Mouse (Mus musculus) CD4-positive, CD25-positive, alpha-beta regulatory T cell, adult 4 months (primary cell): ENCODE measurements around the gene Bend7. TPM values are rescaled to one million over a fixed set of nuclear protein-coding genes. Genes with fewer than 3 reads are reported as not detected.

Experiments
- ATAC-seq: one replicate; pipeline ENCODE4 v1.8.0; 2017
- polyA plus RNA-seq, 2 experiments: library from polyadenylated mRNA; unstranded; fragments of 100-300 nt; shearing (Covaris generic); gene quantifications; one replicate each; pipeline ENCODE4 v1.2.1; 2017

Gene Bend7
- polyA plus RNA-seq, 2 experiments from 2014 or later: not detected

DNA sequence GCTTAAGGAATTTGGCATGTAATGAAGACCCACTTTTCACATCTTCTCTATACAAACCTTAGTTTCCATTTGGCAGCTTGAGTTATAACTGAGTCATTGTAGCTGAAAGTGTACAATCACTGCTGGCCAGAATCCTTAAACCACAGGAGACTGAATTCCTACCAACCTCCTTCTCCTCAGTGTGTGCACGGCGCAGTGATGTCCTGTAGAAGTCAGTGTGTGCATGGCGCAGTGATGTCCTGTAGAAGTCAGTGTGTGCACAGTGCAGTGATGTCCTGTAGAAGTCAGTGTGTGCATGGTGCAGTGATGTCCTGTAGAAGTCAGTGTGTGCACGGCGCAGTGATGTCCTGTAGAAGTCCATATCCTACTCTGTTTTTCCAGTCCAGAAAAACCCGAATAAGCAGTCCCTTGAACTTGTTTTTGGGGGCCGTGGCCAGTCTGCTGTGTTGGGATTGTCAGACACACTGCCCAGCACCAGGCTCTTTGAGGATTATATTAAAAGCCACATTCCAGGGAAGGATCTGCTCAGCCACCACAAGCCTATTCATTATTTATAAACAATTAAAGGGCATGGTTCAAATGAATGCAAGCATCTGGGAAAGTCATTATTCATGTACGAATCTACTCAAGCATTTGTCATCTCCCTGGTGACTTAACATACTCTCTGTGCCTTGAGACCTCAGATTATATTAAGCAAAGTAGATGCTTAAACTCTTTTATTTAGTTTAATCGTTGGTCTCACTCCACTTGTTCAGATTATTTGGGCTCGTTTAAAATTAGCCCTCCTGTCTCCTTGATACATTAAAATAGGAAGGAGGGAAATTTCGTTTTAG lies 65.4 kb downstream of the Bend7 start:
- no peak for ATAC-seq

DNA sequence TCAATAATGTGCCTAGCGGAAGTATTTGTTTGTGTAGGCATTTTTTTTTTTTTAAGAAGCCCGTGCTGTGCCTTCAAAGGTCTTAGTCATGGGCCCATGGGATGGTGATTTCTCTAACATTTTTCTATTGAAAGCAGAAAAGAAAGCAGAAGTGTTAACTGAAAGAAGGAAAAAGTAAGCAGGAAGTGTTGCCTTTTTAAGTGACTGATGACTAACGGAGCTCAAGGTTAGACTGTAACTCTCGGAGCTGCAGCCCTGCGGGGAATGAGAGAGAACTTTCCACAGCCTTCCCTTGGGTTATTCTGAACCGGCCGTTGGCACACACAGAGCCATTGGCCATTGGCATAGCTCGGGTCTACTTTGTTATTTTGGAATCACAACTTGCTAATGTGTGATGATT lies 66.4 kb downstream of the Bend7 start:
- ATAC-seq: no peak

DNA sequence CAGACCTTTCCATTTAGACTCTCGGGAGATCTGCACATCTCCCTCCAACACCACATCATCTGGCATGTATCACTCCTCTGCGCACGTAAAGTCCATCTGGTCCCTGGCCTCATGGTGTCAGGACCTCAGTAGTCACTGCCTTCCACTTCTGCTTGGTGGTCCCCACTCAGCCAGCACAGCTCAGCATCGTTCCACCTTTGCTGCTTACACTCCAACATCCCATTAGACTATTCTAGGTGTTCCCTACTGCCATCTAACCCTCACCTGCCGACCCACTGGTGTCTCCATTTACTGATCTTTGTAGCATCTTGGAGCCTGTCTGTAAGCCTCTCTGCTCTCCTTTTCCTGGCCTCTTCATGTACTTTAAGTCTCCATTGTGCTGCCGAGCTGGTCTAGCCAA lies 67.4 kb downstream of the Bend7 start:
- no peak for ATAC-seq

DNA sequence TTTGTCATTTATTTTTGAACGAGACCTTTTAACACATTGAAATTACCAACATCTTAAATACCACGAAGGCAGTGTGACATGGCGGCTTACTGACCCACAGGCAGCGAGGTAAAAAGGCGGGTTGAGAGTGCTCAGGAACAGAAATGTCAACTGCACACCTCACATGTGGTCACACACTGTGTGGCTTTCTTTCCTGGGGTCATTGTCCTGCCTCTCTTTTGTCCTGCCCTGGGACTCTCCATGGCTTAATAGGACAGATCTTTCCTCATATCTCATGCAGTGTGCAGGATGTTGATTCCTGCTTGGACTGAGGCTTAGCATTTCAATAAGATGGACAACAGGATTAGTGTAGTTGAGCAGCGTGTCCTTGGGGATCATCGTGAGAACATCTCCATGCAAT lies 69.6 kb downstream of the Bend7 start:
- ATAC-seq: no peak

DNA sequence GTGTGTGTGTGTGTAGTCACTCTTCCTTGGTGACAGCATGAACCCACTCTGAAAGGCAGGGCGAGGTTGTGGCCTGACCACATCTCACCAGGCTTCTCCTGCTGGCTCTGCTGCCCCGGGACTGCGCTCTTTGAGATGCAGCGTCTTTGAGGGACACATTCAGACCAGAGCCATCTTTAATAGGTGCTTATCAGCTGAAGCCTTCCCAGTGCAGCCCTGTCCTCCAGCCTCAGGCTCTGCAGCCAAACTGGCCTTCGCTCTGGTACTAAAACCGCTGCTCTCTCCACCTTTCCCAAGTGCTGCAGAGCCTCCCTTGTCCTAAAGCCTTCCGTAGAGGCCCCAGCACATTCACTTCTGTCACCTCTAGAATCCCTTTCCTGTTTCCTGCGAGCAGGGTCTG lies 74.0 kb downstream of the Bend7 start:
- ATAC-seq: no peak

DNA sequence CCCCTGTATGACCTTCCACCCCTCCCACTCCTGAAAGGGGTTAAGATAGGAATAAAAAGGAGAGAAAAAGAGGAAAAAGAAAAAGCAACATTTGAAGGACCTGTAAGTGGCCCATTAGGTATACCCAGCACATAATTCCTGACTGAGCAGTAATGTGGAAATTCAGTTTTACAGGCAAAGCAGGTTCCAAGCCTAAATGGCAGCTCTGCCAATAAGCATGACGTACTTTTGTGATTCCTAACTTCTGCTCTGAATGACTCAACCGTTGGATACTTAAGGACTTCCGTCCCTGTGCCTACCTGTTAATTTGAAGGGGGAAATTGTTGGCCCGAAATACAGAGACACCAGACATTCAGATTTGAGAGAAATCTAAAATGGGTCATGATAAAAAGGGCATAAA lies 74.9 kb downstream of the Bend7 start:
- ATAC-seq: no peak

DNA sequence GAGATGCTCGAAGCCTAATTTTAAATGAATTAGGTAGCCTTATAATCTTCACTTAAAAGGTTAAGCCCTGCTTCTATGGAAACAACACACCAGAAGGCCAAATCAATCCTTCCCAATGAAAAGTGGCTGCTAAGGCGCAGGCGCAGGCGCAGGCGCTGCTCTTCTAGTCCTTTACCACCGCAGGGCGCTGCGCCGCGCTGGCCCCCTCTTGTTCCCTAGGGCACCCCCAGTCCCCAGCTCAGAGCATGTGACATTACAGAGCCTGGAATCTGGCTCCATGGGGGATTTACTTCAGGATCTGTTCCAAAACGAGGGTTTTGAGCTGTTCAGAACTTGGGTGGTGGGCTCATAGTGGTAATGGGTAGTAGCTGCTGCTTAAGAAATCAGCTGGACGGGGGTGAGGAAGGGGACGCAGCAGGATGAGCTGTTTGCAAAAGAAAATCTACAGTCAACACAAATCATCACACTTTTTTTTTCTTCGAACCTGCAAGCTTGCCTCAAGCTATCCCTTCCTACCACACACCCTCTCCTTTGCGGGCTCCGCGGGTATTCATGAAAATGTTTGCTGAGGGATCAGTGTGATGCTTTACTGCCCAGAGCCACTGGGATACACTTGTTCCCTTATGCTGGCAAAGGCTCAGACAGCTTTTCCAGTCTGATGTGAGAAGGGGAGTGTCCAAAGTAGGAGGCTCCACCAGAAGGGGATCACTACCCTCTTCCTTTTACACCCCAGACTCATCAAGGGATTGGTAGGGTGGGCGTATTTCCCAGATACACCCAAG lies 85.0 kb downstream of the Bend7 start:
- ATAC-seq: no peak

DNA sequence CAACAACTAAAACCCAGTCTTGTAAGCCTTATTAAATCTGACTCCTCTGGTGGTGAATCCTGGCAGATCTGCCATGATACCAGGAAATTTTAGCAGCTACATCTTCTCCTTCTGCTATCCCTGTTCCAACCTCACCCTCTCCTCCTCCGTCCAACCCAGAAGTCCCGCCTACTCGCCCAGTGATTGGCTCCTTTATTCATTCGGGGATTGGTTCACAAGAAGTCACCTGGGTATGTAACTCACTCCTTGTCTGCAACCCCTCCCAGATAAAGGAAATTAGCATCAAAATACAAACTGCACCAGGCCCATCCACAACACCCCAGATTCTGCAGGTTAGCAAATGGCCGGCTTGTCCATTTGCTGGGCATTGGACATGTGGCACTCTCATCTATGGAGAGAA lies 98.7 kb downstream of the Bend7 start:
- no peak for ATAC-seq

DNA sequence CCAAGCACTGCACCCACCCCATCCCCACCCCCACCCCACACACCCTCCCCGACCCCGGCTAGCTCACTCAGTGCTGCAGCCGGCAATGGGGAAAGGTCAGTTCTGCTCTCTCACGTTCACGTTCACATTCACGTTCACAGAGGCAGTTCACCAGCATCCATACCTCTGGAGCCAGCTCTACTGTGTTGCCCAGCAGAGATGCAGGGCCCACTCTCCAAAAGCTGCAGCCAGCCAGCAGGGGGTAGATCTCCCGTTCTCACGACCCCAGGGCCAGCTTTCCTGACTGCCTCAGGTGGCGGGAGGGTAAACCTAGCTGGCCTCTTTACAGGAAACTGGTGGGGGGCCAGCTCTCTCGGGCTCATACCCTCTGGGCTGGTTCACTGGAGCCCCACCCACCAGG lies 100.0 kb downstream of the Bend7 start:
- ATAC-seq: no peak

DNA sequence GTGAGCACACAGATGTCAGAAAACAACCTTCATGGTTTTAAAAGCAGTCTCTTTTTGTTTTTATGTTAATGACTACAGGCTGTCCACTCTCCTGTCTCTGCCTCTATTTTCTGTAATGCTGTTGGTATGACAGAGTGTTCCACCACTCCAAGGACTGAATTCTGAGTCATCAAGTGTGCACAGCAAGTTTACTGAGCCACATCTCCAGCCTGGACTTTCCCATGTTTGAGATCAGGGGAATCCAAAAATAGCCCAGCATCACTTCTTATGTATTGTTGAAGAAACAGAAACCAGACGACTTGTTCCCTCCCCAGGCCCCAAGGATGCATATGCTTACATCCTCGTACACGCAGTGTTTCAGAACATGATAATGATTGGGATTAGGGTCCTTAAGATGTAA lies 102.6 kb downstream of the Bend7 start:
- ATAC-seq: no peak

DNA sequence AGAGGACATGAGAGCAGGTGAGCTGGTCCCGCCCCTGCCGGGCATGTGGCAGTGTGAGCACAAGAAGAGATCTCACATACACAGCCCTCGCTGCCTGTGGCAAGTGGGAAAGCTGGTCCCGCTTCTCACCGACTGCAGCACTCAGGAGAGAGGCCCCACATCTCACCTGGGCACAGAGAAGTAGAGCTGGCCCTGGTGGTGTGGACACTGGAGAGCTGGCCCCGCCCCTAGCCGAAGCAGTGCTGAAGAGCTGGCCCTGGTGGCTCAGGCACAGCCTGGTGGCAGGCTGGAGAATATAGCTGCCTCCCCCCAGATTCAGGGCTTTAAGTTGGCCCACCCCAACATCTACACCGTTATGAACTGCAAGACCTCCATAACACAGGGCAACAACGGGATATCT lies 106.4 kb downstream of the Bend7 start:
- ATAC-seq: no peak

DNA sequence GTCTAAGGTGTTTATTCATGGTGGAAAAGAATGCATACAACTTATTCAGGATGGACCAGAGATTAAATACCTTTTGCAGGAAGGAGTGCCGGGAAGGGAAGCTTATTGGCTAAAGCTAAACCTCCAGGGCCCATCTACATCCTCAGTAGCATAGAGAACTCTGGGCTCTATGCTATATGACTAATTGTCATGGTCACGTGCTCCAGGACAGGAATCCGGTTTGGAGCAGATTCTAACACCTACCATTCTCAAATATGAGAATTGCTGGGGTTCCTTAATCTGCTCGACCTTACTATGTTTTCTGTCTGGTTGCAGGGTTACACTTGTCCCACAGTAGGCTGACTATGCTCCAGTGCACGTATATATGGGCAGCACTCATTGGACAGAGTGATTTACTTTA lies 110.4 kb downstream of the Bend7 start:
- no peak for ATAC-seq

DNA sequence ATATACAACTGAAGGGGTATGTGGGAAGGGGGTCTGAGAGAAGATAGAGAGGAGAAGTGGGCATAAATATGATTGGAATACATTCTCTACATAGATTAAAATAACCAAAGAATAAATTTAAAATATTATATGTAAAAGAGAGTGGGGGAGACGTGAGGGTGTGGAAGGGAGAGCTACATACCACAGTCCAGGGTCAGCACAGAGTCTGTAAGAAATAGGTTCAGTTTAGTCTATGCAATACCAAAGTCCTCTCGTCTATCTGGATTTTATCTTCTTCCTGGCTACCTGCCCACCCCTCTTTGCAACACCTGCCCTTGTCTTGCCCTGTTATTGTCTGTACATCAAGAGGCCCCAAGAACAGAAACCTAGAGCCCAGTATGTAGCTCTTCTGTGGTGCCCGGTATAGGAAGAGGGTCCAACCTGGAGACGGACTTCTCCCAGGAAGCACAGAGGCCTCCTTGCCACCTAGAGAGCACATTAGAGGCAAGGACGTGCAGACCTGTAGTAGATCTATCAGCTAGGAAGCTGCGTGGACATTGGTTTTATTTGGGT lies 110.9 kb downstream of the Bend7 start:
- ATAC-seq: no peak

DNA sequence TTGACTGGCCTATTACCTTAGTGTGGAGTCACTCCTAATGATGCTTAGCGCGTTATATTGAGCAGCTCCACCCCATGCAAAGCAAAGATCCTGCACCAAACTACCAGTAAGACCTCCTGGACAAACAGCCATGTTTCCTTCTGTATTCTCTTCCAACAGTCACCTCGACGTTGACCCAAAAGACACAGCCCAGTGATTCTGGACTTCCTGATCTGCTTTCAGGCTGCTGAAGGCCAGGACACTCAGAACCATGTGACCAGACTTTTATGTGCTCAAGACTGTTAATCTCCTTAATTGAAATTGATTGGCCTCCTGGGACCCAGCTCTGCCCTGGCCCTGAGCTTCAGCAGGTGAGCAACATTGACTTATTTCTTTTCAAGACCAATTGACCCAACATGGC lies 111.4 kb downstream of the Bend7 start:
- ATAC-seq: no peak

DNA sequence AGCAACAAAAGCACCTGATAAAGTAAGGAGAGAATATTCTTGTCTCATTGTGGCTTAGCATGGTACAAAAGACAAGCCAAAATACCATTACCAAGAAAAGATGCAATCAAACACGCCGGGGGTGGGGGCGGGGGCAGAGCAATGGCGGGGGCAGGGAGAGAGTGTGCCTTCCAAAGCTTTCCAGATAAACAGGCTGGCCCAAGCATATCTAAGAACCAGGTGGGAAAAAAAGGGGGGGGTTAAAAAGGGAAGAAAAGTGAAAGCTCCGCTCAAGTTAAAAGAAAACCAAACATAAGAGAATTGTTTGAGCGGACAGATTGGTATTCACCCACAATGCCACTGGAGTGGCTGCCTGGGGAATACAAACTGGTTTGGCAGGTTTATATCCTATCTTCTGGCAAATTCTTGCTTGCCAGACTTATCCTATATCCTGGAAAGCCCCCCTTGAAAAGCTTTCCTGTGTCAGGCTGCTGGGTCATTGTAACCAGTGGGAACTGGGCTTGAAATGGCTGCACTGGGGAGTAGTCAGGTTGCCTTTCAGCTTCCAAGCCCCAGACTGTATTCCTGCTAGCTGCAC lies 111.9 kb downstream of the Bend7 start:
- ATAC-seq: no peak

DNA sequence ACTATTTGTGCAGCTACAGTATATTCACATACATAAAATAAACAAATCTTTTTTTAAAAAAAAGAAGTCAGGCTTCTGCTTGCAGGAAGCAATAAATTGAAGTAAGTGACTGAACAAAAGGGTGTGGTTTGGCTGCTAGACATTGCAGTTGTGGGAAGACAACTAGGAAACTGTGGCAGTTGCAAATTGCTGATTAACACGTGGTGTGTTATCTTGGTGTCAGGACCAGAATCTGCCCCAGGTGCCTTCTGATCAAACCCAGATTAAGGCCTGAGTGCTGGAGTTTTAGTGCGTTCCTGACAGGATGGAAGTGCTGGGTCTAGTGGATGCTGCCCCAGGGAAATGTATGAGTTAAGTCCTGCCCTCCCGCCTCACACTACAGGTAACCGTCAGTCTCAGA lies 113.9 kb downstream of the Bend7 start:
- no peak for ATAC-seq

DNA sequence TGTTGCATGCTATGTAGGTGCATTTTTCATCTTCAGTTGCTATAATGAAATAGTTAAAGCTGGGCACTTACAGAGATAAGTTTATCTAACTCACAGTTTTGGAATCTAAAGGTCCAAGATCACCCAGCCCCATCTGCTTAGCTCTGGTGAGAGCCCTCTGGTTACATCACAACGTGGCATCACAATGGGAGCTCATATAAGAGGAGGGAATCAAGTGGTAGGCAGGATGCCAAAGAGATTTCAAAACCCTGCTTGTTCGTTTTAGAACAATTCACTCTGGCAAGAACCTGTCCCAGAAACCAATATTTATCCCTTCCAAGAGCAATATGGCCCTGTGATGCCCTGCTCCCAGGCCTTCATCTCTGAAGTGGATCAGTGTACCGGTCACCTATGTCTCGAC lies 114.5 kb downstream of the Bend7 start:
- no peak for ATAC-seq

DNA sequence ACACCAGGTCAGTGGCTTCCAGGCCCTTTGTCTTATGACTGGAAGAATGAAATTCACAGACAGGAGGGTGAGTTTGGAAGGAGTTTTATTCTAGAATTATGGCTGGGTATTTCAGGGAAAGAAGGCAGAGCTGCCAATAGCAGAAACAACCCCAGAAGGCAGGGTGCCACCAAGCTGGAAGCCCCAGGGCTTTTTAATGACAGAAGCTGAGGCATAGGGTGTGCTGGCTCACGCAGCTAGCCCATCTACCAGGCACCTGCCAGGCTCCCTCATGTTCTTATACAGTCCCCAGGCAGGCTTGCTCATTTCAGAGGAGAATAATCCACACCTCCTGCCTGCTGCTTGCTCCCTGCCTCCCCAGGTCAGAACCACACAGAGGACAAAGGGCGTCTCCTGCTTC lies 131.8 kb downstream of the Bend7 start:
- no peak for ATAC-seq

Other genes starting within 250 kb of the Bend7 start
- 10 to 100 TPM; 48.2 to 64.6 TPM for gene Prpf18, start 65.7 kb upstream of the Bend7 start, polyA plus RNA-seq
- gene Sephs1, start 163.7 kb downstream of the Bend7 start, polyA plus RNA-seq: 10 to 100 TPM; 20.0 to 28.5 TPM
- gene Phyh, start 201.2 kb downstream of the Bend7 start, polyA plus RNA-seq: 10 to 100 TPM; 90.7 to 95.2 TPM